Mouse (Mus musculus) CD4-positive, CD25-positive, alpha-beta regulatory T cell, adult 9 weeks (primary cell): ENCODE results near the gene Pkd2. TPM values are rescaled to one million over a fixed set of nuclear protein-coding genes. Genes with fewer than 3 reads are reported as not detected.

Experiments
- polyA plus RNA-seq: library from polyadenylated mRNA; unstranded; fragments of 100-300 nt; shearing (Covaris generic); gene quantifications from one replicate; pipeline ENCODE4 v1.2.1, GENCODE M21; 2017

Gene Pkd2
- not detected for polyA plus RNA-seq

DNA sequence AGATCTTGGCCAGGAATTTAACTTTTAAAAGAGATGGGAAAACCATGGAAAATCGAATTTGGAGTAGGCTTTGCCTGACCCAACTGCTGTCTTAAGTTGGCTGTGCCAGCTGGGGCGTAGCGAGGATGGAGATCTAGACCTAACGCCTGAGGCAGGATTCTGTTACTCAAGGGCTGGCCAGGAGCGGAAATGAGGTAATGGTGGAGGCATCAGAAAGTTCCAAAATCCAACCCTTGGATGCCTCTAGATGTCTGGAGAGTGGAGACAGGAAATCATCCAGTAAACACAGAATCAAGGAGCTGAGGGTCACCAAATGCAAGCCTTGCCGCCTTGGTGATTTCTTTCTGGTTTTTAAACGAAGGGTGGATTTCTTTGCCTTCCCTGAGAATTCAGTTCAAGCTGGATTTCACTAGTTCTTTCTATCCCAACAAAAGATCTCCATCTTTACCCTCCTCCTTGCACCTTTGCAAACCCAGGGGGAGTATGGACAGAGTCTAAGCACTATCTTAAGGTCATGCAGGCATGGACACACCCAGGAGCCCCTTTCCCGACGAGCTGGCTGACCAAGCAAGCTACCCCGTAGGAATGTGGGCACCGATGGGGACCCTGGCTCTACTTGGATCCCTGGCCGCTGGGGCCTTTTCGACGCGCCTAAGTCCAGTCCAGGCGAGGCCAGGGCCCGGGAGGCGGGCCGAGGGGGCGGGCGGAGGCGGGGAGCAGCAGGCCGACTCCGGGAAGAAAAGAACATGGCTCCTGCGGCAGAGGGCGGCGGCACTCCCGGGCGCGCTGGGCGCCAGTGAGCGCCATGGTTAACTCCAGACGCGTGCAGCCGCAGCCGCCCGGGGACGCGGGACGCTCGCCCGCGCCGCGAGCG is at the start of gene Pkd2:
Pkd2 (plus strand) TSS at position 619 of the 874 bp plus-strand sequence.

DNA sequence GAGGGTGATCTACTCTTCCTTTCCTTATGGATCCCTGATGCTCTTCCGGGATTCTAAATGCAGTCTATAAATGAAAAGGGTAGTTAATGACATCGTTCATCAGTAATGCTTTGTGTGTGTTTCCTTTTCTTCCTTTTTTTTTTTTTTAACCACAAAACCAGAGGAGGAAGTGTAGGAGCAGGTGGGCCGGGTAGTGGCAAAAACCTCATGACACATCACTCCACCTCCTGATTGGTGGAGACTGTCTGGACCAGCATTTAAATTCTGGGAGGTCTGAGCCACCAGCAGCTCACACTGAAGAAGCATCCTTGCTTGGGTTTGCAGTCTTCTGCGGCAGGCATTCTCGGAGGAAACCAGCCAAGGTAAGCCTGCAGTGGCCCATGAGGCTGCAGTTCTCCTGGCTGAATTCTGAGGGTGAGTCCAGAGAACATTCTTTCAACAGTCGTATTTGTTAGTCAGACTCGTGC is 24.4 kb upstream of the Pkd2 start, which contains the start of gene Spp1:
Spp1 (plus strand) TSS at position 284 of the 467 bp plus-strand sequence.

DNA sequence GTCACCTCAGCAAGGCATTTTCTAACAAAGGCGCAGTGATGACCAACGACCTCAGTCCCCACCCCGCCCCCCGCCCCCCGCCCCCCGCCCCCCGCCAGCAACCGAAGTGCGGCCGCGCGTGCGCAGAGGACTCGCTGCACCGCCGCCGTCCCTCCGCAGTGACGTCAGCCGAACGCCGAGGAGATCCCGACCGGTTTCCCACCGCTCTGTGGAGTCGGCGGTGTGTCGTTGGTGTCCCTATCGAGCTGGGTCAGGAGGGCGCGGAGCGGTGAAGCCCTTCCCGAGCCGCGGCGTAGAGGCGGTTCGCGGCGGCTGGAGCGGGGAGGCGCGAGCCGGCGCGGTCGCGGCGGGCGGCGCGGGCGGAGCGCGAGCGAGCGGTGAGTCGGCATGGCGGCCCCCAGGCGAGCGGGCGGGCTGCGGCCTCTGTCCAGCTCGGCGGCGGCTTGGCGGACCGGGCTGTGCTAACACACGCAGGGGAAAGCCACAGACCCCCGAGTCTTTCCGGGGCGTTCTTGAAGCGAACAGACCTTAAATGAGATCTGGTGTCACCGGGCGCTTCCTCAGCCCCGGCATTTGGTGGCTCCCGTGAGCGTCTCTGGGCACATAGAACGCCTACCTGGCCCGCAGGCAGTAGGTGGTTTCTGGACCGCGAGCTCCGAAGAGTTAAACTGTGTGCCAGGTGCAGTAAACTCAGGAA is 49.1 kb downstream of the Pkd2 start, which contains the start of gene BC005561:
BC005561 (plus strand) TSS at position 158 of the 697 bp plus-strand sequence.

Other genes with a start within 250 kb of the Pkd2 start
- gene Ibsp, start 160.3 kb upstream of the Pkd2 start, polyA plus RNA-seq = not detected
- not detected for gene Mepe, start 134.1 kb upstream of the Pkd2 start, polyA plus RNA-seq
- 5.4 TPM for gene Spp1, start 24.3 kb upstream of the Pkd2 start, polyA plus RNA-seq
- 1.9 TPM for gene BC005561, start 48.9 kb downstream of the Pkd2 start, polyA plus RNA-seq